Mouse (Mus musculus): Measurements from ENCODE around the gene Olfr1185-ps1.
"Not testable (repeated sequence)": the region's sequence is repeated elsewhere in the genome, so short reads cannot be mapped to it uniquely, and the experiment has no call there.

Gene Olfr1185-ps1

DNA sequence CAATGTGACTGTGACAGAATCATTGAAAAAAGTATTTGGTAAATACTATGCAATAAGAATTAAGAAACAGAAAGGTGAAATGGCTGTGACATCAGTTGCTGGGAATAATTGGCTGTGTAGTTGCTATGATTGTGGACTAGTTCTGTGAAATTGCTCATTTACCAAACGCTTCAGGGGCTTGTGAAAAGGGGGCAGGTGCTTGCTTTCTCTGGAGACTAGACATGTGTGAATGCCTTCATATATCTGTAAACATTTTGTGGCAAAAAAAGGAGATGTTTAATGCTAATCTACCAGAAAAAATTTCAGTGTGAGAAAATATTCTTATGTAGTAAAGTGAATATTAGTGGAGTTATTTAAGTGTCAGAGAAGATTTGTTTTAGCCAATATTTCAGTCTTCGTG is at the start of gene Olfr1185-ps1:
Gene Olfr1185-ps1, plus strand, starts transcription at position 301 of the 400 bp plus-strand sequence.
- DNase-seq: no peak

DNA sequence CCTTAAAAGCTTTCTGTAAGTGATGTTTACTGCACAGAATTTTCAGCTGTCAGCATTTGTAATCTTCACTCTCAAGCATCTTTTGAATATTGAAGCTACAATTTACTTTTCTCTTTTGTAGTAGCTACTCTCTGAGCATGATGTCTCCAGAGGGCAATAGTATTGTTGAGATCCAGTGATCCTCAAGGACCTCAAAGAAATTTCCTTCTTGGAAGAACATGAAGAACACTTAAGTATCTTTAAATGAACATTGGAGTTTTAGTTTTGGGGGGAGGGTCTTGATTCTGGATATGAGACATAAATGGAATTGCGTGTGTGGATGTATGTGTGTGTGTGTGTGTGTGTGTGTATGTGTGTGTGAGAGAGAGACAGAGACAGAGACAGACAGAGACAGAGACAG is 44.1 kb upstream of the Olfr1185-ps1 start, which contains the start of gene Gm13757:
Gene Gm13757, minus strand, starts transcription at position 101 of the 400 bp plus-strand sequence.
- DNase-seq: no peak

DNA sequence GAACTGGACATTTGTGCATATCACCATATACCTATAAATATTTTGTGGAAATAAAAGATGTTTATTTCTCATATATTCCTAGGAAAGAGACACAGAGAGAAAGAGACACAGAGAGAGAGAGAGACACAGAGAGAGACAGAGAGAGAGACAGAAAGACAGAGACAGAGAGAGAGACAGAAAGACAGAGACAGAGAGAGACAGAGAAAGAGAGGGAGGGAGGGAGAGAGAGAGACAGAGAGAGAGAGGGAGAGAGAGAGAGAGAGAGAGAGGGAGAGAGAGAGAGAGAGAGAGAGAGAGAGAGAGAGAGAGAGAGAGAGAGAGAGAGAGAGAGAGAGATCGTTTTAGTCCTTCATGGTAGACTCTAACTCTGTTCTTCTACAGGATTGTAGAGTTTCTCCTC is 38.6 kb upstream of the Olfr1185-ps1 start, which contains the start of gene Olfr1183:
Gene Olfr1183, plus strand, starts transcription at position 301 of the 400 bp plus-strand sequence.
- not testable (repeated sequence) for DNase-seq

DNA sequence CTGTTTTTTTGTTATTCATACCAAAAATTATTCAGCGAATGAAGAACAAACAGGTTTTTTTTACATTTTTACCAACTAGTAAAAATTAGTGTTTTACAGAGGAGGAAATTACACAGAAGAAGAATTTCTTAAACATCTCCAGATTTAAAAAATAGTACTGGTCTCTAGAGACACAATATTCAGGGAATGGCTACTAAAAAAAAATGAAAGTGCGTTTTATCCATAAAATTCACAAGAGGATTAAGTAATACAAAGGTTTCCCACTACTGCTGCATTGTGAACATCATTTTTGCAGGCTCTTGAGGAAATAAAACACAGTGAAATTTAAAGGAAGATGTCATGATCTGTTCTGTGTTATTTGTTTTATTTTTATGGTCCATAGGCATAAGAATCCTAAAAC is 9.8 kb upstream of the Olfr1185-ps1 start, which contains the start of gene Olfr1184:
Gene Olfr1184, plus strand, starts transcription at position 301 of the 400 bp plus-strand sequence.
- DNase-seq: no peak

DNA sequence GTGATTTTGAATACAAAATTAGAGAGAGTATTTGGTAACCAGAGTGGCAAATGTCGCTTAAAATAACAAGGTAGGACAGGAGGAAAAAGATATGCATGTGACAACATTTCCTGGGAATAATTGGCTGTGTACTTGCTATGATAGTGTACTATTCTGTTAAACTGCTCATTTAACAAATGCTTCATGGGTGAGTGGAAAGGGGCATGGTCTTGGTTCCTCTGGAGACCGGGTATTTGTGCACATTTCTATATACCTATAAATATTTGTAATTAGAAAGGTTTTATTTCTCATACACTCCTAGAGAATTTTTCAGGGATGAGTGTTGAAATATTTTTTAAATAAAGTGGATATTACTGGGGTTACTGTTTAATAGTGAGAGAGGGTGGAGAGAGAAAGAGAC is 25.1 kb downstream of the Olfr1185-ps1 start, which contains the start of gene Olfr1186:
Gene Olfr1186, plus strand, starts transcription at position 301 of the 400 bp plus-strand sequence.
- DNase-seq: no peak

DNA sequence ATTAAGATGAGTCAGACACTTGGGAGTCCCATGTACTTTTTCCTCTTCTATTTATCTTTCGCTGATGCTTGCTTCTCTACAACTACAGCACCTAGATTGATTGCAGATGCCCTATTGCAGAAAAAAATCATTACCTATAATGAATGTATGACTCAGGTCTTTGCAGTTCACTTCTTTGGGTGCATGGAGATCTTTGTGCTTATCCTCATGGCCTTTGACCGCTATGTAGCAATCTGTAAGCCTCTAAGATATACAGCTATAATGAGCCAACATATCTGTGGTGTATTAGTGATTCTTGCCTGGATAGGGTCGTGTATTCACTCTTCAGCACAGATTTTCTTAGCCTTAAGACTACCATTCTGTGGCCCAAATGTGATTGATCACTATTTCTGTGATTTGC is 32.6 kb downstream of the Olfr1185-ps1 start:
- DNase-seq: no peak

Measured in kidney, postnatal 25 days (tissue).